Mouse (Mus musculus) midbrain, postnatal 0 days (tissue): ENCODE data around the gene Map4k2. TPM values are rescaled to one million over a fixed set of nuclear protein-coding genes. Genes with fewer than 3 reads are reported as not detected.
A peak's percentile ranks its signal among the peaks of the same experiment; 100 is the strongest.

ENCODE experiments used
- ATAC-seq: fragments of 200-750 bp; cut with Nextera tagmentation; 2 replicates; pipeline ENCODE4 v1.8.0; 2017; ENCODE audit warnings: moderate number of reproducible peaks, mild to moderate bottlenecking, moderate TSS enrichment, moderate library complexity; ENCODE audit not compliant: low FRiP score
- DNase-seq: peaks from one replicate; pipeline ENCODE4 v3.0.0-alpha.2; 2015; ENCODE audit warnings: low spot score
- H3K27ac ChIP-seq: fragments of 300-500 bp; sonication (generic); 2 replicates; pipeline ENCODE4 v1.5.1; 2014; ENCODE audit warnings: low read depth, mild to moderate bottlenecking, low read length, mixed read lengths
- H3K27me3 ChIP-seq: fragments of 300-500 bp; sonication (generic); 2 replicates; pipeline ENCODE4 v1.6.1; 2014; ENCODE audit warnings: low read length, control low read depth, mixed read lengths; ENCODE audit not compliant: insufficient read depth
- H3K36me3 ChIP-seq: fragments of 300-500 bp; sonication (generic); 2 replicates; pipeline ENCODE4 v1.6.1; 2014; ENCODE audit warnings: low read length, control low read depth, mixed read lengths; ENCODE audit not compliant: insufficient read depth
- H3K4me1 ChIP-seq: fragments of 300-500 bp; sonication (generic); 2 replicates; pipeline ENCODE4 v1.6.1; 2014; ENCODE audit warnings: mild to moderate bottlenecking, control low read depth, antibody characterized with exemption, low read length, mixed read lengths; ENCODE audit not compliant: insufficient read depth
- H3K4me2 ChIP-seq: fragments of 300-500 bp; sonication (generic); 2 replicates; pipeline ENCODE4 v1.6.1; 2014; ENCODE audit warnings: low read depth, mild to moderate bottlenecking, low read length, mixed read lengths; ENCODE audit not compliant: poor library complexity, severe bottlenecking
- H3K4me3 ChIP-seq: fragments of 300-500 bp; sonication (generic); 2 replicates; pipeline ENCODE4 v1.5.1; 2014; ENCODE audit warnings: low read depth, mild to moderate bottlenecking, low read length, moderate library complexity
- H3K9ac ChIP-seq: fragments of 300-500 bp; sonication (generic); replicated peaks from 2 replicates; pipeline ENCODE4 v1.6.1; 2014; ENCODE audit warnings: mild to moderate bottlenecking, low read length, moderate library complexity, mixed read lengths; ENCODE audit not compliant: poor library complexity, severe bottlenecking
- H3K9me3 ChIP-seq: fragments of 300-500 bp; sonication (generic); 2 replicates; pipeline ENCODE4 v1.6.1; 2016; ENCODE audit warnings: low read length, control low read depth
- CTCF ChIP-seq: IDR thresholded peaks from 2 replicates; pipeline ENCODE4 v1.5.1; 2016; ENCODE audit warnings: antibody characterized with exemption, mild to moderate bottlenecking
- WGBS: fragments of 180-500 bp; shearing (Covaris S2); extraction: QIAGEN DNeasy Blood & Tissue Kit; methylation state at CpG from one replicate; pipeline ENCODE4 v1.1.7; 2014; 5-methylcytosine and 5-hydroxymethylcytosine counted together
- polyA plus RNA-seq: library from polyadenylated mRNA; unstranded; fragments of >200 nt; fragmentation: Nextera tagmentation; extraction: Ambion mirVana; gene quantifications from 2 replicates; pipeline ENCODE4 v1.2.1, GENCODE M21; 2015
- total RNA-seq: library from RNA; depleted of rRNA; stranded (reverse); fragments of >200 nt; gene quantifications from 2 replicates; pipeline ENCODE4 v1.2.3, GENCODE M21; 2014

Map4k2 gene
- total and polyA plus RNA-seq, 2 experiments from 2014 or later = 18.1 to 86.8 TPM

- no peaks in the 10 kb centered on the region for H3K4me1 ChIP-seq
- no peak for TF ChIP-seq CTCF
- H3K27ac ChIP-seq = no peak overlapping the region
- peaks cover 6% of the 10 kb centered on the region; the same call in 1 of the 2 replicates for H3K36me3 ChIP-seq
- H3K9me3 ChIP-seq = no peaks in the 10 kb centered on the region
- no peak for ATAC-seq
- no peak for DNase-seq
- no peak overlapping the region for H3K4me3 ChIP-seq
- no peak overlapping the region for H3K9ac ChIP-seq
- WGBS = 84% methylated on average over 9 of the region's 9 CpGs
- H3K4me2 ChIP-seq = no peak overlapping the region
- H3K27me3 ChIP-seq = no peaks in the 10 kb centered on the region
Measured at GRCm38 (mm10) chr19:6324751-6325150, 16.2 kb upstream of the Map4k2 start.

- H3K36me3 ChIP-seq = no peaks in the 10 kb centered on the region
- H3K4me3 ChIP-seq = no peak overlapping the region
- TF ChIP-seq CTCF = no peak
- no peaks in the 10 kb centered on the region for H3K9me3 ChIP-seq
- WGBS = 70% methylated on average over 5 of the region's 5 CpGs
- no peak overlapping the region for H3K9ac ChIP-seq
- no peak overlapping the region for H3K4me2 ChIP-seq
- no peak for ATAC-seq
- H3K4me1 ChIP-seq = peaks cover 6% of the 10 kb centered on the region; the same call in 1 of the 2 replicates
- H3K27ac ChIP-seq = no peak overlapping the region
- DNase-seq = no peak
- H3K27me3 ChIP-seq = no peaks in the 10 kb centered on the region
Measured at GRCm38 (mm10) chr19:6331178-6331577, 9.8 kb upstream of the Map4k2 start.

- DNase-seq (peak; percentile 84), ATAC-seq (no peak)
- H3K9ac ChIP-seq = no peak overlapping the region
- no peaks in the 10 kb centered on the region; the same call in 1 of the 2 replicates for H3K36me3 ChIP-seq
- no peak overlapping the region for H3K4me3 ChIP-seq
- H3K4me2 ChIP-seq = peak overlapping the region; percentile 36
- 20% methylated on average over 13 of the region's 13 CpGs for WGBS
- peak; percentile 96 for TF ChIP-seq CTCF
- H3K27ac ChIP-seq = no peak overlapping the region
- no peaks in the 10 kb centered on the region for H3K27me3 ChIP-seq
- no peaks in the 10 kb centered on the region for H3K9me3 ChIP-seq
- H3K4me1 ChIP-seq = peaks cover 13% of the 10 kb centered on the region
Measured at GRCm38 (mm10) chr19:6331719-6332516, 9.0 kb upstream of the Map4k2 start.

GRCm38 (mm10) chr19:6333761-6334595 lies 7.0 kb upstream of the Map4k2 start:
- no peaks in the 10 kb centered on the region for H3K9me3 ChIP-seq
- DNase-seq (no peak), ATAC-seq (0 out of 2 replicates have a peak, but pooled peaks have one; percentile 2)
- H3K9ac ChIP-seq = no peak overlapping the region
- H3K4me3 ChIP-seq = peak overlapping the region; percentile 85; the same call in 1 of the 2 replicates
- peaks cover 13% of the 10 kb centered on the region for H3K4me1 ChIP-seq
- 67% methylated on average over 9 of the region's 9 CpGs for WGBS
- peak overlapping the region; percentile 10; the same call in 1 of the 2 replicates for H3K4me2 ChIP-seq
- H3K27ac ChIP-seq = peak overlapping the region; percentile 59
- no peak for TF ChIP-seq CTCF
- H3K36me3 ChIP-seq = peaks cover 20% of the 10 kb centered on the region
- no peaks in the 10 kb centered on the region for H3K27me3 ChIP-seq

- H3K9me3 ChIP-seq = no peaks in the 10 kb centered on the region
- peak; percentile 74 for TF ChIP-seq CTCF
- H3K4me2 ChIP-seq = peak within 1 kb of the TSS; percentile 70
- WGBS = under 1% methylated on average over 33 of the region's 43 CpGs
- no peaks in the 10 kb centered on the region for H3K27me3 ChIP-seq
- ATAC-seq (peak; percentile 94), DNase-seq (peak; percentile 99)
- peak within 1 kb of the TSS; percentile 77 for H3K27ac ChIP-seq
- peak within 1 kb of the TSS; percentile 89 for H3K9ac ChIP-seq
- H3K4me1 ChIP-seq = peaks cover 13% of the 10 kb centered on the region
- peaks cover 29% of the 10 kb centered on the region for H3K36me3 ChIP-seq
- peak within 1 kb of the TSS; percentile 85 for H3K4me3 ChIP-seq
Measured at GRCm38 (mm10) chr19:6334673-6335457, 6.1 kb upstream of the Map4k2 start, which contains the start of gene Men1. Men1 (plus strand) TSS chr19:6334979.
